Mouse (Mus musculus): ENCODE results near the gene Nrde2. TPM values are rescaled to one million over a fixed set of nuclear protein-coding genes. Genes with fewer than 3 reads are reported as not detected.
A peak's percentile ranks its signal among the peaks of the same experiment; 100 is the strongest.

The Nrde2 gene
- polyA plus RNA-seq, 1 experiment, result 18.0 TPM

DNA sequence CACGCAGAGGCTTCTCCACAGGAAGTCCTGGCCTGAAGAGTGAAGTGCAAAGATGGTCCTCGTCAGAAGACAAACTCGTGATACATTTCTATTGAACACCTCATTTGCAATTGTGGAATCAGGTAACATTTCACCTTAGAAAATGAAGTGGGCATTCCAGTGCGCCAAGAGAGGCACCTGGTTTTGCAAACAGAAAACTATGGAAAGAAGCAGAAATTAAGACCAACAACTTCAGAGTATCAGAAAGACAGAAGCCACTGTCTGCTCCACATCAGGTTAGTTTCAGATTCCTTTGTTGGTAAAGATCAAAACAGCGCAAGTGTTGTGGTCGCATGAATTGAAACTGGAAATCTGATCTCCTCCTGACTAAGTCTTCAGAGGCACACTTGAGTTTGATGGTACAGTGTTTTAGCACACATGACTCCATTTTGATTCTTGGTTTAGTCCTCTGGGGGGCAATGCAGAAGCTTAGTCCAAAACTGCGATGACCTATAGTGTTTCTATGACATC lies 5.6 kb upstream of the Nrde2 start:
- Histone ChIP-seq H3K4me3 (ENCODE audit: insufficient read depth, low read length) (no peak overlapping the region), H3K4me1 (ENCODE audit: control insufficient read depth, insufficient read depth, low read length) (peaks cover 15% of the 10 kb centered on the region), H3K27ac (ENCODE audit: insufficient read depth, low read depth, low read length) (no peak overlapping the region)
- TF ChIP-seq CTCF (IDR thresholded peaks at IDR 0.05; ENCODE audit: low read depth, low read length) (no peak), POLR2A (IDR thresholded peaks at IDR 0.05; ENCODE audit: borderline replicate concordance, low read depth, low read length) (no peak)

DNA sequence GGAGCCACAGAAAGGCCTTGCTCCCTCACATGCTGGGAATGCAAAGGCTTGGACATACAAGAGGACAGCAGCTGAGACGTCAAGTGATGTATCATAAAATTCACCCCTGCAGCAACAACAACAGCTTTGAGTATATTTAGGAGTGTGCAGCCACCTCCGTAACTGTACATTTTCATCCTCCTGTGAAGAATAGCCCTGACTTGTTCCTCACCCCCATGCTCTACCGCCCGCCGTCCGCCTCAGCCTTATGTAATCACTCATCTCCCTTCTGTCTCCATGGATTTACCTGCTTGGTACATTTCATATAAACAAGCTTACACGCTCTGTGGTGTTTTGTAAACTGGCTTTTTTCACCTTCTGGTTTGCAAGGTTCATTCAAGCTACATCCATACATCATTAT lies 7.0 kb downstream of the Nrde2 start:
- no peak overlapping the region for H3K27ac ChIP-seq (ENCODE audit: insufficient read depth, low read depth, low read length)
- no peak for TF ChIP-seq CTCF (IDR thresholded peaks at IDR 0.05; ENCODE audit: low read depth, low read length)
- no peak for TF ChIP-seq POLR2A (IDR thresholded peaks at IDR 0.05; ENCODE audit: borderline replicate concordance, low read depth, low read length)
- peaks cover 2% of the 10 kb centered on the region; the same call in 1 of the 2 replicates for H3K4me1 ChIP-seq (ENCODE audit: control insufficient read depth, insufficient read depth, low read length)
- H3K4me3 ChIP-seq (ENCODE audit: insufficient read depth, low read length), result no peak overlapping the region

DNA sequence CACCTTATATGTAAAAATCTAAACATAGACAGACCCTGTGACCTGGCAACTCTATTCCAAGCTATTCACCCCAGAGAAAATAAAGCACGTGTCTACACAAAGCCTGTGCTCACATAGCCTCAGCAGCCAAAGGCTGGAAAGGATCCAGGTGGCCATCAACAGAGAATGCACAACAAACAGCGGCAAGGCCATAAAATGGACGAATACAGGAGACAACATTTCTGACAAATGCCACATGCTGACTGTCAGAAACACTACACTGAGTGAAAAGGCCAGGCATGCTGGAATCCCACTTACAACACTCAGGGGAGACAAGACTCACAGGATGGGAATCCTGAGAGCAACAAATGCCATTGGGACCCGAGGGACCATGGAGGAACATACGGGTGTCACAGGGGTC lies 15.2 kb downstream of the Nrde2 start:
- no peak overlapping the region for H3K4me3 ChIP-seq (ENCODE audit: insufficient read depth, low read length)
- no peak for TF ChIP-seq CTCF (IDR thresholded peaks at IDR 0.05; ENCODE audit: low read depth, low read length)
- no peak for TF ChIP-seq POLR2A (IDR thresholded peaks at IDR 0.05; ENCODE audit: borderline replicate concordance, low read depth, low read length)
- no peak overlapping the region for H3K27ac ChIP-seq (ENCODE audit: insufficient read depth, low read depth, low read length)
- no peaks in the 10 kb centered on the region for H3K4me1 ChIP-seq (ENCODE audit: control insufficient read depth, insufficient read depth, low read length)

DNA sequence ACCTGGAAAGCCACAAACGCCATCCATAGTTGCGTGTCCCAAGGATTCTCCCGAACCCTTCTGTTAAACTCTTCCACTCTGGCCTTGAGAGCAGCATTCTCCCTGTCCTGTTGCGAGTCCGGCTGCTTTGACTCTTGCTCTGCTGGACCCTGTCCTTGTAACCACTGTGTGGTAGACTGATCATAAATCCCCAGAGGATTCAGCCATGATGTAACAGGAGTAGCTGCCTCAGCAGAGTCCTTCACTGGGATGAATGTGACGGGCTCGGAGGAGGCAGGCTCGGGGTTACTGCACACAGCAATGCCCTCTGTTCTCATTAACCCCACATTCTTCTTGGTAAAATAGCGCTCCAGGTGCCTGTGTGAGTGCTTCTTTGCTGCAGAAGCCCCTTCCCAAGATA lies 15.7 kb downstream of the Nrde2 start:
- TF ChIP-seq POLR2A (IDR thresholded peaks at IDR 0.05; ENCODE audit: borderline replicate concordance, low read depth, low read length) (no peak), CTCF (IDR thresholded peaks at IDR 0.05; ENCODE audit: low read depth, low read length) (no peak)
- H3K4me3 ChIP-seq (ENCODE audit: insufficient read depth, low read length), result no peak overlapping the region
- no peaks in the 10 kb centered on the region for H3K4me1 ChIP-seq (ENCODE audit: control insufficient read depth, insufficient read depth, low read length)
- H3K27ac ChIP-seq (ENCODE audit: insufficient read depth, low read depth, low read length), result no peak overlapping the region

DNA sequence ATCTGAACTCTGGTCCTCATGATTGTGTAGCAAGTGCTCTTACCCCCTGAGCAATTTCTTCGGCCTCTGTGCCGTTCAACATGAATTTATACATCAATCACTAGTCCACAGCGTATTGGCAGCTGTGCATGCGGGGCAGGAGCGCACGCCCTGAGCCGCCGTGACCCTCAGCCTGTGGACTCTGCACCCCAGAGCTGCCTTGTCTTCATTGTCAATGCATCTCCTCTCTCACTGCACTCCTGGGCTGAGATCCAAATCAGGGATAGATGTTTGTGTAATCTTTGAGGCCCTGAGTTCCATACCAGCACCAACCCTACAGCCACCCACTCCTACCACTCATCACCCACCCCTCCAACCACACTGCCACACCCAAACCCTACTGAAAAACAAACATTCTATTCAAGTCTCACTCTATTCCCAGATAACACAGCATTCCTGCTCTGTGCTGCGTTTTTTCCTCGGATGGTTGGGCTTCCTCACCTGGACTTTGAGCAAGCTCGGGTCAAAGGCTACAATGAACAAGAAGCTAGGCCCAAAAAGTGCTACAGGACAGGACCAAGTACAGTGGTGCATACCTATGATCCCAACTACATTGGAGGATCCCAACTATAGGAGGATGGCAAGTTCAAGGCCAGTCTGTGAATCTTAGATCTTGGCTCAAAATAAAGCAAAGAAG lies 16.5 kb downstream of the Nrde2 start:
- no peak overlapping the region for H3K27ac ChIP-seq (ENCODE audit: insufficient read depth, low read depth, low read length)
- no peak overlapping the region for H3K4me3 ChIP-seq (ENCODE audit: insufficient read depth, low read length)
- H3K4me1 ChIP-seq (ENCODE audit: control insufficient read depth, insufficient read depth, low read length), result no peaks in the 10 kb centered on the region
- no peak for TF ChIP-seq POLR2A (IDR thresholded peaks at IDR 0.05; ENCODE audit: borderline replicate concordance, low read depth, low read length)
- TF ChIP-seq CTCF (IDR thresholded peaks at IDR 0.05; ENCODE audit: low read depth, low read length), result no peak

DNA sequence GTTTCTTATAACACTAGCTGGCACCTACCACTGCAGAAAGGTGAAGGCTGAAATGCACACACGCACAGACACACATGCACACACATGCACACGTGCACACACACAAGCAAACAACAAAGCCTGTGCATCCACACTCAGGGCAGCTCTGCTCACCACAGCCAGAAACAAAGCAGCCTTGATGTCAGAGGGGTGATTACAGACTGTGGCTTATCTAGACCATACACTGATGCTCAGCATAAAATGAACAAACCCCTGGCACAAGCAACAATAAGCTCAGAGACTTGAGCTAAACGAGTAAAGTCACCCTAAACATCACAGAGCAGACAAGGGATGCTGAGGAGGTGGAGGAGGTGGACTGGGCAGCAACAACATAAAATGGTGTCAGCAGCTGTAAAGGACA lies 24.3 kb downstream of the Nrde2 start:
- TF ChIP-seq CTCF (IDR thresholded peaks at IDR 0.05; ENCODE audit: low read depth, low read length), result no peak
- no peak overlapping the region for H3K4me3 ChIP-seq (ENCODE audit: insufficient read depth, low read length)
- no peak overlapping the region for H3K27ac ChIP-seq (ENCODE audit: insufficient read depth, low read depth, low read length)
- no peaks in the 10 kb centered on the region for H3K4me1 ChIP-seq (ENCODE audit: control insufficient read depth, insufficient read depth, low read length)

DNA sequence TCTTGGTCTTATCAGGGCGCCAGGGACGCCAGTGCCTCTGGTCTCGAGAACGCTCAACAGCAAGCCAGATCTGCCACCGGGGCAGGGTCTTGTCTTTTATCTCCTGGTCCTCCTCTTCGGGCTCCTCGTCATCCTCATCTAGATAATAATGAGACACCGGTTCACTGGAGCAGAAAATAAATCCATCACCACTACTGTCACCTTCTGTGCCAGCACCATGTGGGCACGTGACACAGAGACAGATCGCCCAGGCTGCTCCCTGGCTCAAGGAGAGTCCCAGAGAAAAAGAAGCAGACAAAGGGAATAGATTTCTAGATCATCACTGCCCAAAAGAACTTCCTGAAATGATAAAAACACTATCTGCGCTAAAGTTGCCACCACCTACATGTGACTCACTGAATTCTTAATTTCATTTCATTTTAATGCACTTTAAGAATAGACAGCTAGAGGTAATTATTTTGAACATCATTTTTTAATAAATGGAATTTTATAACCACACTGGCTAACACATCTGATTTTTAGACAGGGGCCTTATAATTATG lies 25.0 kb downstream of the Nrde2 start:
- Histone ChIP-seq H3K27ac (ENCODE audit: insufficient read depth, low read depth, low read length) (no peak overlapping the region), H3K4me1 (ENCODE audit: control insufficient read depth, insufficient read depth, low read length) (no peaks in the 10 kb centered on the region), H3K4me3 (ENCODE audit: insufficient read depth, low read length) (no peak overlapping the region)
- no peak for TF ChIP-seq POLR2A (IDR thresholded peaks at IDR 0.05; ENCODE audit: borderline replicate concordance, low read depth, low read length)
- TF ChIP-seq CTCF (IDR thresholded peaks at IDR 0.05; ENCODE audit: low read depth, low read length), result no peak

DNA sequence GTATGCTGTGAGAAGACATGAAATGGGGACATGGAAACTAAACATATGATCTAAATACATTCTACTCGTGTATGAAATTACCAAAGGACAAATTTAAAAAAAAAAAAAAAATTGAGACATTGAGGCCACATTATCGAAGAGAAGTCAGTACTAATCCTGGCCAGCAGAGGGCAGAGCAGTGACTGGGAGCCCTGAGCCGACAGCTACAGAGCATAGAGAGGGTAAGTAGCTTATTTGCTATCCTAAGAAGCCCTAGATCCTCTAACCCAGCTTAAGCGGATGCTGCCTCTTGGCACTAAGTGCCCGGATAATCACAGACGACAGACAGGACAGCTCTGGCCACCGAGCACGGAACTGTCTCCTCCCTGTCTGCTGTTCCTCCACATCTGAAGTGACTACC lies 27.8 kb downstream of the Nrde2 start:
- TF ChIP-seq CTCF (IDR thresholded peaks at IDR 0.05; ENCODE audit: low read depth, low read length) (peak; percentile 61; the same call in 1 of the 2 replicates), POLR2A (IDR thresholded peaks at IDR 0.05; ENCODE audit: borderline replicate concordance, low read depth, low read length) (no peak)
- H3K27ac ChIP-seq (ENCODE audit: insufficient read depth, low read depth, low read length), result no peak overlapping the region
- H3K4me1 ChIP-seq (ENCODE audit: control insufficient read depth, insufficient read depth, low read length), result no peaks in the 10 kb centered on the region
- H3K4me3 ChIP-seq (ENCODE audit: insufficient read depth, low read length), result no peak overlapping the region

DNA sequence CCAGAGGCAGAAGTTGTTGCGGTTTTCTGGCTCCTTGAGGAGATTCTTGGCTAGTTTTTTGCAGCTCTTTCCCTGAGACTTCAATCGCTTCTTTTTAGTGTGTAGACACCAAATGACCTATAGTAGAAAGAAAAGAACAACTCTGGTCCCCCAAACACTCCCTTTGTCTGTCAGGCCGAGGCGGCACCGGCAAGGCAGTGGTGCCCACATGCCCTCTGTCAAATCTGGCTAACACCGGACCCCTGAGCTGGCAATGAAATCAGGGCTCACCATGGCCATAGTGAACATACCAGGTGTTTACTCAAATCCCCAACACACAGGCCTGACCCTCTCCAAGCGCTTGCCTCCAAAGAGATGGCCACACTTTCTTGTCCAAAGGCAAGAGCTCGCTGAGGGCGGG lies 28.3 kb downstream of the Nrde2 start:
- Histone ChIP-seq H3K4me3 (ENCODE audit: insufficient read depth, low read length) (no peak overlapping the region), H3K4me1 (ENCODE audit: control insufficient read depth, insufficient read depth, low read length) (no peaks in the 10 kb centered on the region), H3K27ac (ENCODE audit: insufficient read depth, low read depth, low read length) (no peak overlapping the region)
- TF ChIP-seq POLR2A (IDR thresholded peaks at IDR 0.05; ENCODE audit: borderline replicate concordance, low read depth, low read length) (no peak), CTCF (IDR thresholded peaks at IDR 0.05; ENCODE audit: low read depth, low read length) (no peak)

DNA sequence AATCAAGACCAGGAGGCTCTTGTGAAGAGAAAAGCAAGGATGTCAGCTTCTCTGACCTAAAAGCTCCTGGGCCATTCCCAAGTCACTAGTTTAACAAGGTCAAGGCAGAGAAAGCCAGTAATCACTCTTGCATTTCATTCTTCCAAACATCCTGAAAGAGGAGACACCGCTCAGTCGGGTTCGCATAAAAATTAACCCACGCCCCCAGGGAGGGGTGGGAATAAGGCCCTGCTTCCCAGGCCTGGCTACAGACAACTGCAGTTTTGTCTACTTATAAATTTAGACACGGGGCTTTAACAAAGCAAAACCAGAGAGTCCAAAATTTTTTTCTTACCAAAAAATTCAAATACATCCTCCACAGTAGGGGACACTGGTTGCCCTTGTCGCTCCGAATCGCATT lies 30.5 kb downstream of the Nrde2 start:
- Histone ChIP-seq H3K4me1 (ENCODE audit: control insufficient read depth, insufficient read depth, low read length) (no peaks in the 10 kb centered on the region), H3K27ac (ENCODE audit: insufficient read depth, low read depth, low read length) (no peak overlapping the region), H3K4me3 (ENCODE audit: insufficient read depth, low read length) (no peak overlapping the region)
- TF ChIP-seq POLR2A (IDR thresholded peaks at IDR 0.05; ENCODE audit: borderline replicate concordance, low read depth, low read length) (no peak), CTCF (IDR thresholded peaks at IDR 0.05; ENCODE audit: low read depth, low read length) (no peak)

Measured in bone marrow macrophage, adult 2 months (primary cell).